Mouse (Mus musculus): ENCODE measurements around the gene Cks1b.

The Cks1b gene

GRCm38 (mm10) chr3:89421002-89421774 is 3.0 kb upstream of the Cks1b start:
- peaks cover 71% of the 10 kb centered on the region for H3K4me1 ChIP-seq (replicated peaks; ENCODE audit: low read depth, low read length)
- H3K36me3 ChIP-seq (ENCODE audit: insufficient read depth, low read length), result peaks cover 44% of the 10 kb centered on the region
- H3K27me3 ChIP-seq (ENCODE audit: insufficient read depth, low read length), result no peaks in the 10 kb centered on the region
- TF ChIP-seq POU5F1 (IDR thresholded peaks at IDR 0.05; ENCODE audit: borderline replicate concordance, low read length), result no peak
- TF ChIP-seq NANOG (IDR thresholded peaks at IDR 0.05; ENCODE audit: borderline replicate concordance, low read length), result no peak
- TF ChIP-seq CTCF (conservative IDR thresholded peaks at IDR 0.05; ENCODE audit: low read length), result no peak
- H3K4me3 ChIP-seq (replicated peaks; ENCODE audit: low read length), result peak overlapping the region; percentile 83
- H3K9me3 ChIP-seq (ENCODE audit: low read length), result no peaks in the 10 kb centered on the region

GRCm38 (mm10) chr3:89420421-89420820 is 2.2 kb upstream of the Cks1b start:
- Histone ChIP-seq H3K9me3 (ENCODE audit: low read length) (no peaks in the 10 kb centered on the region), H3K4me1 (replicated peaks; ENCODE audit: low read depth, low read length) (peaks cover 71% of the 10 kb centered on the region), H3K36me3 (ENCODE audit: insufficient read depth, low read length) (peaks cover 44% of the 10 kb centered on the region), H3K4me3 (replicated peaks; ENCODE audit: low read length) (peak overlapping the region; percentile 83), H3K27me3 (ENCODE audit: insufficient read depth, low read length) (no peaks in the 10 kb centered on the region)
- no peak for TF ChIP-seq POU5F1 (IDR thresholded peaks at IDR 0.05; ENCODE audit: borderline replicate concordance, low read length)
- no peak for TF ChIP-seq CTCF (conservative IDR thresholded peaks at IDR 0.05; ENCODE audit: low read length)
- no peak for TF ChIP-seq NANOG (IDR thresholded peaks at IDR 0.05; ENCODE audit: borderline replicate concordance, low read length)

GRCm38 (mm10) chr3:89419981-89420380 is 1.8 kb upstream of the Cks1b start:
- H3K4me3 ChIP-seq (replicated peaks; ENCODE audit: low read length), result peak overlapping the region; percentile 83
- H3K9me3 ChIP-seq (ENCODE audit: low read length), result no peaks in the 10 kb centered on the region
- H3K27me3 ChIP-seq (ENCODE audit: insufficient read depth, low read length), result no peaks in the 10 kb centered on the region
- TF ChIP-seq CTCF (conservative IDR thresholded peaks at IDR 0.05; ENCODE audit: low read length) (no peak), NANOG (IDR thresholded peaks at IDR 0.05; ENCODE audit: borderline replicate concordance, low read length) (no peak), POU5F1 (IDR thresholded peaks at IDR 0.05; ENCODE audit: borderline replicate concordance, low read length) (no peak)
- peaks cover 66% of the 10 kb centered on the region for H3K4me1 ChIP-seq (replicated peaks; ENCODE audit: low read depth, low read length)
- H3K36me3 ChIP-seq (ENCODE audit: insufficient read depth, low read length), result peaks cover 44% of the 10 kb centered on the region

GRCm38 (mm10) chr3:89419571-89419970 is 1.4 kb upstream of the Cks1b start:
- peak overlapping the region; percentile 83 for H3K4me3 ChIP-seq (replicated peaks; ENCODE audit: low read length)
- H3K27me3 ChIP-seq (ENCODE audit: insufficient read depth, low read length), result no peaks in the 10 kb centered on the region
- peaks cover 62% of the 10 kb centered on the region for H3K4me1 ChIP-seq (replicated peaks; ENCODE audit: low read depth, low read length)
- no peaks in the 10 kb centered on the region for H3K9me3 ChIP-seq (ENCODE audit: low read length)
- no peak for TF ChIP-seq POU5F1 (IDR thresholded peaks at IDR 0.05; ENCODE audit: borderline replicate concordance, low read length)
- TF ChIP-seq CTCF (conservative IDR thresholded peaks at IDR 0.05; ENCODE audit: low read length), result no peak
- TF ChIP-seq NANOG (IDR thresholded peaks at IDR 0.05; ENCODE audit: borderline replicate concordance, low read length), result no peak
- peaks cover 44% of the 10 kb centered on the region for H3K36me3 ChIP-seq (ENCODE audit: insufficient read depth, low read length)

GRCm38 (mm10) chr3:89418861-89419250 is 673 bp upstream of the Cks1b start:
- Histone ChIP-seq H3K4me1 (replicated peaks; ENCODE audit: low read depth, low read length) (peaks cover 57% of the 10 kb centered on the region), H3K4me3 (replicated peaks; ENCODE audit: low read length) (peak overlapping the region; percentile 83), H3K27me3 (ENCODE audit: insufficient read depth, low read length) (no peaks in the 10 kb centered on the region), H3K36me3 (ENCODE audit: insufficient read depth, low read length) (peaks cover 44% of the 10 kb centered on the region), H3K9me3 (ENCODE audit: low read length) (no peaks in the 10 kb centered on the region)
- TF ChIP-seq POU5F1 (IDR thresholded peaks at IDR 0.05; ENCODE audit: borderline replicate concordance, low read length) (no peak), NANOG (IDR thresholded peaks at IDR 0.05; ENCODE audit: borderline replicate concordance, low read length) (no peak), CTCF (conservative IDR thresholded peaks at IDR 0.05; ENCODE audit: low read length) (no peak)

GRCm38 (mm10) chr3:89417840-89418169 is 378 bp downstream of the Cks1b start:
- Histone ChIP-seq H3K36me3 (ENCODE audit: insufficient read depth, low read length) (peaks cover 44% of the 10 kb centered on the region), H3K27me3 (ENCODE audit: insufficient read depth, low read length) (no peaks in the 10 kb centered on the region), H3K9me3 (ENCODE audit: low read length) (no peaks in the 10 kb centered on the region), H3K4me3 (replicated peaks; ENCODE audit: low read length) (peak overlapping the region; percentile 83), H3K4me1 (replicated peaks; ENCODE audit: low read depth, low read length) (peaks cover 55% of the 10 kb centered on the region)
- TF ChIP-seq POU5F1 (IDR thresholded peaks at IDR 0.05; ENCODE audit: borderline replicate concordance, low read length) (no peak), CTCF (conservative IDR thresholded peaks at IDR 0.05; ENCODE audit: low read length) (no peak), NANOG (IDR thresholded peaks at IDR 0.05; ENCODE audit: borderline replicate concordance, low read length) (no peak)

GRCm38 (mm10) chr3:89417131-89417530 is 1.1 kb downstream of the Cks1b start:
- TF ChIP-seq NANOG (IDR thresholded peaks at IDR 0.05; ENCODE audit: borderline replicate concordance, low read length) (no peak), POU5F1 (IDR thresholded peaks at IDR 0.05; ENCODE audit: borderline replicate concordance, low read length) (no peak), CTCF (conservative IDR thresholded peaks at IDR 0.05; ENCODE audit: low read length) (no peak)
- H3K27me3 ChIP-seq (ENCODE audit: insufficient read depth, low read length), result no peaks in the 10 kb centered on the region
- no peaks in the 10 kb centered on the region for H3K9me3 ChIP-seq (ENCODE audit: low read length)
- H3K36me3 ChIP-seq (ENCODE audit: insufficient read depth, low read length), result peaks cover 42% of the 10 kb centered on the region
- H3K4me1 ChIP-seq (replicated peaks; ENCODE audit: low read depth, low read length), result peaks cover 52% of the 10 kb centered on the region
- H3K4me3 ChIP-seq (replicated peaks; ENCODE audit: low read length), result peak overlapping the region; percentile 83

- Histone ChIP-seq H3K4me3 (replicated peaks; ENCODE audit: low read length) (peak overlapping the region; percentile 83), H3K9me3 (ENCODE audit: low read length) (no peaks in the 10 kb centered on the region), H3K27me3 (ENCODE audit: insufficient read depth, low read length) (no peaks in the 10 kb centered on the region), H3K4me1 (replicated peaks; ENCODE audit: low read depth, low read length) (peaks cover 46% of the 10 kb centered on the region), H3K36me3 (ENCODE audit: insufficient read depth, low read length) (peaks cover 42% of the 10 kb centered on the region)
- TF ChIP-seq NANOG (IDR thresholded peaks at IDR 0.05; ENCODE audit: borderline replicate concordance, low read length), result no peak
- TF ChIP-seq POU5F1 (IDR thresholded peaks at IDR 0.05; ENCODE audit: borderline replicate concordance, low read length), result no peak
- no peak for TF ChIP-seq CTCF (conservative IDR thresholded peaks at IDR 0.05; ENCODE audit: low read length)
Observed at GRCm38 (mm10) chr3:89416158-89416557, 2.0 kb downstream of the Cks1b start.
